Mouse (Mus musculus) cerebral cortex, adult 2 months (tissue): ENCODE results near the gene Stat3.

Experiments
- WGBS: fragments of 180-500 bp; shearing (Covaris S2); methylation state at CpG from one replicate; pipeline ENCODE4 v1.1.7; 2018; 5-methylcytosine and 5-hydroxymethylcytosine counted together

The Stat3 gene

GRCm38 (mm10) chr11:100888348-100888820 lies 51.0 kb downstream of the Stat3 start:
- WGBS: 79% methylated on average over 10 of the region's 10 CpGs

DNA sequence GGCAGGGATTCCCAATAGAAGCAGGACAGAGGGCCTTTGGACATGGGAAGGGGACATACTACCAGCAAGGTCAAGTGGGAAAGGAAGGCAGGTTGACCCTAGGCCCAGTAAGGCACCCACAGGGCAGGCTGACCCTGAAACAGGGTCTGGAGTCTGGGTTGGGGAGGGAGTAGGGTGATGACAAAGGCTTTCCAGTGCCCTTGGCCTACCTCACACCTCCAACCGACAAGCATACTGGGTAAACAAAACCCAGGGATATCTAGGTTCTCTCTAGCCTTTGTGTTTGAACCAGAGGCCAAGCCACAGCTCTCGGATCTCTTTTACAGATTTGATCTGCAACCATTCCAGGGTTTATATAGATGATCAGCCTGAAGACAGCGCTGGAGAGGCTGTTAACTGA lies 51.6 kb downstream of the Stat3 start:
- WGBS: 94% methylated on average over 3 of the region's 3 CpGs

DNA sequence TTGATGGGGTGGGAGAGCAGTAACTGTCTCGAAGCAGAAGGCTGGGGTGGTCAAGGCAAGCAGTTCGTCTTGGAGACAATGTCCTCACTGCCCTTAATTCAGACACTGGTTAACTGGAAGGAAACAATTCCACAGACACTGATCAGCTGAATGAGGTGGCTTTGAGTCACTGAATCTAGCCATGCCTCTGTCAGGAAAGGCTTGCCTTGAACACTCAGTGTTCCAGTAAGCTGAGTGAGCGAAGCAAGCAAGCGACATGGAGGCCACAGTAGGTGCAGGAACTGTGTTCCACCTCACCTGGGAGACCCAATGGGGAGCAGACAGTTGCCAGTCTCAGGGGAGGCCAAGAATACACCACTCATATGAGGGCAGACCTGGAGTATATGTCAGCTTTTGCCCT lies 52.1 kb downstream of the Stat3 start:
- 96% methylated on average over 4 of the region's 4 CpGs for WGBS

GRCm38 (mm10) chr11:100886188-100886740 lies 53.1 kb downstream of the Stat3 start:
- 80% methylated on average over 8 of the region's 8 CpGs for WGBS

- 93% methylated on average over 10 of the region's 10 CpGs for WGBS
These were observed 55.7 kb downstream of the Stat3 start for GRCm38 (mm10) chr11:100883640-100884039.

- WGBS: 89% methylated on average over 15 of the region's 15 CpGs
These were observed 59.8 kb downstream of the Stat3 start for GRCm38 (mm10) chr11:100879321-100880078.

GRCm38 (mm10) chr11:100875761-100876160 lies 63.6 kb downstream of the Stat3 start:
- 84% methylated on average over 3 of the region's 3 CpGs for WGBS

DNA sequence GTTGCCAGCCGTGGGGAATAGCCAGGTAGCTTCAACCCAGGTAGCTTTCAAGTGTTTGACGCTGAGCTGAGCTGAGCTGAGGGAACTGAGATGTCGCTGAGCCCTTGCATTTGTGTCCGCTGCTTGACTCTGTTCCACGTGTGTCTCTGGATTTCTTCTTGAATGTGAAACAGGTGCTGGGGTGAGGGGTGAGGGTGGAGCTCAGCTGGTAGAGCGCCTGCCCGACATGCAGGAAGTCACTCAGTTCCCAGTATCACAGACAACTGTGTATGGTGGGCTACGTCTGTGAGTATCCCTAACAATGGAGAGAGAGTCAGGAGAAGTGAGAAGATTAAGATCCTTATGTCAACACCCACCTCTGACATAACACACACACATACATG lies 68.4 kb downstream of the Stat3 start:
- 83% methylated on average over 8 of the region's 8 CpGs for WGBS

DNA sequence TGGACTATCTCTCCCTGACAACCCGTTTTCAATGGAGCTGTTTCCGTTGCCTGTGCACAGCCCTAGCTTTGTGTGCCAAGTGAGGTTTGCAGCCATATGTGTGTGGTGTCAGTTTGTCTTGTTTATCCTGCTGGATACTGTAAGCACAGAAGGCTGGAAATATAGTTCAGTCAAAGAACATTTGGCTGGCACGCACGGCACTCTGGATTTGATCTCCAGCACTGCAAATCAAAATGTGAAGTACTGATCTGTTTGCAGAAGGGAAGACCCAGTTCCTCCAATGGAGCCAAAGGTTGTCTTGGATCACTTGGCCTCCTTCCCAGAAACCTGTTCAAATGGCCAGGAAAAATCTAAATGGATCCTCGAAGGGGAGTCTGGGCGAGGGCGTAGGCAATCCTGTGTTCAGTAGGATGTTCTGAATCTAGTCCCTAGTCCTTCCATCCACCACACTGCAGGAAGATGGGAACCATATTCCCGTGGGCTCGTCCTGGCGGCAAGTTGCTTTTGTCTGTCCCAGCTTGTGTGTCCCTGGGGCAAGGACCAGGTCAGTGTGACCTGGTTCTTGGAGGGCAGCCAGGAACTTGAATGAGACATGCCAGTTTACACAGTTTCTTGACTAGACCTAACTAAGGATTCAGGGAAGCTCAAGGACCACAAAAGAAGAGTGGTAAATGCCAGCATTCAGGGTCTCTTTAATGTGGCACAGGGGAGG lies 68.9 kb downstream of the Stat3 start:
- WGBS: 43% methylated on average over 10 of the region's 10 CpGs

GRCm38 (mm10) chr11:100865618-100866017 lies 73.7 kb downstream of the Stat3 start:
- 95% methylated on average over 7 of the region's 7 CpGs for WGBS

DNA sequence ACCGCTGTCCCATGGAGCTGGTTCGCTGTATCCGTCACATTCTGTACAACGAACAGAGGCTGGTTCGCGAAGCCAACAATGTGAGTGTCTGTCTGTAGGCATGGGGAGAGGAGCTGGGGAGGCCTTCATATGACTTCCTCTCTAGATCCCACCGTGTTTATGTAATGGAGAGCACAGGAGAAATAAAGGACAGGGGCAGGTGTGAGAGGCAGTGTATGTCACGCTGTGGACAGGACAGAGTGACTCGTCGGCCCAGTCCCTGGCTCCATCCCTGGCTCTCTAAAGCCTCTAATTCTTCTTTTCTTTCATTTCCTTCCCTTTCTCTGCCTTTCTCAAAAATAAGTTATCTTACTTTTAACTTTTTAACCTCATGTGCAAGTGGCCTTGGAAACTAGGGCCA lies 76.2 kb downstream of the Stat3 start:
- WGBS: 93% methylated on average over 10 of the region's 10 CpGs

GRCm38 (mm10) chr11:100861836-100862235 lies 77.5 kb downstream of the Stat3 start:
- WGBS: 64% methylated on average over 3 of the region's 3 CpGs

DNA sequence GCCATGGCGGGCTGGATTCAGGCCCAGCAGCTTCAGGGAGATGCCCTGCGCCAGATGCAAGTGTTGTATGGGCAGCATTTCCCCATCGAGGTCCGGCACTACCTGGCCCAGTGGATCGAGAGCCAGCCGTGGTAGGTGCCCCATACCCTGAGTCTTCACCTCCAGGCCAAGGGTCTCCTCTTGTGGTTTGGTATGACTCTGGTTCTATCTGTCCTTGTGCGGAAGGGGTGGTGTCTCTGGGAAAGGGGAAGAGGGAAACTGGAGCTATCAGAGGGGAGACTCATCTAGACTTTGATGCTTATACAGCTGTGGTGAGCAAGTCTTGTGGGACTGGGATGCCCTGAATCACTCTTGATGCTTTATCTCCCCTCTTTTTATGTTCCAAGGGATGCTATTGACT lies 78.0 kb downstream of the Stat3 start:
- 92% methylated on average over 7 of the region's 7 CpGs for WGBS

DNA sequence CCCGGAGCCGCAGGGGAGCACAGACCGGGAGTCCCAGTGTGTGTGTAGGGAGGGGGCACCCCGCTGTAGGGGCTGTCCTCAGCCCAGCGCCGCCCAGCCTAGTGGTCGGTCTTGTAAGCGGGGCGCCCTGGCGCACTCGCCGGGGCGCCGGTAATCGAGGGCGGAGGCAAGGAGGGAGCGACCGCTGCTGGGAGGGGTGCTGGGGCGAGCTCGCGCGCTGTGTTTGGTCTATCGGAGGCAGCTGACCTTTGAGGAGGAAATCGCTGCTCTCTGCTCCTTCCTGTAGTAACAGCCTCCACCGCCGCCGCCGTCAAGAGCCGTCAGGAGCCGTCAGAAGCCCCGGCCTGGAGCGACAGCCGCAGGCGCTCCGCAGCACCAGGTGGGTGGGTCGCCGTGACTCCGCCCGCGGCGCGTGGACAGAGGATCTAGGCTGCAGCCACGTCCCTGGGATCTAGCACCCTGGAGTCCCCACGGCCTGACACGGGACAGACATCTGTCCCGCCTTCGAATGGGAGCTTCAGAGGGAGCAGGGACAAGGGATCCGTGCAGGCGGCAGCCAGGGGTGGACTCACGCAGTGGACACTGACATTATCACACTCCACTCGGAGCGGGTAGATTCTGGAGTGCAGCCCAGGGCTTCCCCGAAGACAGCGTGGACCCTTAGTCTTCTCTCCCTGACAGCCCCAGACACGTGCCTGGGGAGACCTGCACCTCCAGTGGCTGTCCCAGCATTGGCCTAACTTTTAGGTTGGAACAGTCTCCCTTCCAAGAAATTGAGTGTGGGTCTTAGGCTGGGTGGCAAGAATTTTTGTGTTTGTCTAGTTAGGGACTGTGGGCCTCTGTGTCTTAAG lies 78.9 kb downstream of the Stat3 start:
- WGBS: 3% methylated on average over 55 of the region's 55 CpGs

DNA sequence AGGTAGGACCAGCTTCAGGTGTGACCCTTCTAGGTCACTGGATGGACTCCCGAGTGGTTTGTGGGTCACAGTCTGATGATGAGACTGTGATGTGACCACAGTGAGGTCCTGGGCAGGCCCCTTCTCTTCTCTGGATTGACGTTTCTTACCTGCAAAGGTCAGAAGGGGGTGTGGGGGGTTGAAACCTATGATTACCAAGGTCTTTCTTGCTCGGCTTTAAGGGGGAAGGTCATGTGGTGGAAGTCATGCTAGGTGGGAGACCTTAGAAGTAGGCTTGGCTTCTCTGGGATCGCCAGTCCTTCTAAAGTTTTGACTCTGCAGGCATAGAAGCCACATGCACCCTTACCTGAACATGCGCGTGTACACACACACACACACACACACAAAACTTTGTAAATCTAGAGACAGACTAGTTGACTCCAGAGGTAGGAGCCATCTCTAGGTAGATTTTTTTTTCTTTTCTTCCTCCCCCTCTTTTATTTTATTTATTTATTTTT lies 79.7 kb downstream of the Stat3 start:
- WGBS: 74% methylated on average over 6 of the region's 6 CpGs

- WGBS: 50% methylated on average over 9 of the region's 9 CpGs
These were observed 80.3 kb downstream of the Stat3 start, which contains the start of gene Stat5a for GRCm38 (mm10) chr11:100858935-100859578. TSS of gene Stat5a (plus strand) at chr11:100859351.

- WGBS: 60% methylated on average over 6 of the region's 6 CpGs
These were observed 81.4 kb downstream of the Stat3 start for GRCm38 (mm10) chr11:100857960-100858359.

DNA sequence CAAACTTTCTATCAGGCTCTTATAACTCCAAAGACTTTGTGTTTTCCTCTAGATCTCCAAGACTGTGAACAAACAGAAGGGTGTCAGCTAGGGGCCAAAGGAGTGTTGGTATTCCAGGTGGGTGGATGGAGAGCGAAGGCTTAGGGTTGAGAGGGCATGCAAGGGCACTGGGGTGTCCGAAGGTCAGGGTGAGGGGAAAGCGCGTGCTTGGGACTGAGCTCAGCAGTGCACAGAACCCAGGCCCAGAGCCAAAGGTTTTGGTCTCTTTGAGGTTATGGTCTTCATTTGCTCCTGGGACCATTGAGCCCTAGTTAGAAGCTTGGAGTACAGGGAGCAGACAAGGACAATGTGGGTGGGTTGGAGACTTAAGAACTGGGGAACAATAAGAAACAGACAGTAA lies 84.2 kb downstream of the Stat3 start:
- 94% methylated on average over 4 of the region's 4 CpGs for WGBS

GRCm38 (mm10) chr11:100854268-100854667 lies 85.1 kb downstream of the Stat3 start:
- 75% methylated on average over 4 of the region's 4 CpGs for WGBS

GRCm38 (mm10) chr11:100853018-100853417 lies 86.3 kb downstream of the Stat3 start:
- 89% methylated on average over 5 of the region's 5 CpGs for WGBS

DNA sequence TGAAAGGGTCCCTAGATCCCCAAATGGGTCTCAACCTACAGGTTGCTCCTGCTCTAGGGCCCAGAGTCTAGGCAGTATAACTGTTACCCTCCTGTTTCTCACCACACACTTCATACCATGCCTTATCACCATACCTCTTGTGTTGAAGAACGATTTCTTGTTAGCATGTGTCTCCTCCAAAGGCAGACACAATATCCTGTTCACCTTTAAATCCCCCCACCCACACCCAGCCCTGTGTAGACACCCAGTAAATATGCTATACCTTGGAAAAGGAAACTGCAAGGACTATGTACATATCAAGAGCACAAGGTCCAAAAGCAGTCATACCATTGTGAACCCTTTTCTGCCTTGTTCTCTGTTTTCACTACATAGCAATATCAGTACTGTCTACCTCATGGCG lies 87.3 kb downstream of the Stat3 start:
- 90% methylated on average over 2 of the region's 2 CpGs for whole genome bisulfite sequencing
